Mouse (Mus musculus) liver, adult 2 months (tissue): ENCODE results near the gene Med27. TPM values are rescaled to one million over a fixed set of nuclear protein-coding genes. Genes with fewer than 3 reads are reported as not detected.

Experiments used
- DNase-seq: peaks from one replicate; pipeline ENCODE4 v3.0.0-alpha.2; 2011; ENCODE audit warnings: low read depth, low spot score; ENCODE audit errors: extremely low read depth
- H3K27ac ChIP-seq: fragments of 200-500 bp; replicated peaks from 2 replicates; pipeline ENCODE4 v1.5.1; 2012; ENCODE audit warnings: low read depth, mild to moderate bottlenecking, control low read depth, inconsistent platforms, low read length; ENCODE audit not compliant: insufficient read depth
- H3K27me3 ChIP-seq: fragments of 200-500 bp; 2 replicates; pipeline ENCODE4 v1.6.1; 2012; ENCODE audit warnings: mild to moderate bottlenecking, moderate library complexity, low read length, inconsistent platforms; ENCODE audit not compliant: control insufficient read depth, insufficient read depth
- H3K36me3 ChIP-seq: fragments of 200-500 bp; 2 replicates; pipeline ENCODE4 v1.6.1; 2012; ENCODE audit warnings: low read length, inconsistent platforms; ENCODE audit not compliant: control insufficient read depth, insufficient read depth
- H3K4me1 ChIP-seq: fragments of 200-500 bp; 2 replicates; pipeline ENCODE4 v1.6.1; 2011; ENCODE audit warnings: low read length; ENCODE audit not compliant: control insufficient read depth, insufficient read depth
- H3K4me3 ChIP-seq: fragments of 200-500 bp; 2 replicates; pipeline ENCODE4 v1.5.1; 2011; ENCODE audit warnings: low read depth, mild to moderate bottlenecking, control low read depth, low read length, moderate library complexity; ENCODE audit not compliant: insufficient read depth
- H3K79me2 ChIP-seq: fragments of 200-500 bp; 2 replicates; pipeline ENCODE4 v1.6.1; 2012; ENCODE audit warnings: inconsistent platforms, mild to moderate bottlenecking, low read length, moderate library complexity; ENCODE audit not compliant: control insufficient read depth, insufficient read depth
- H3K9ac ChIP-seq: fragments of 200-500 bp; 2 replicates; pipeline ENCODE4 v1.6.1; 2012; ENCODE audit warnings: low read depth, mild to moderate bottlenecking, control low read depth, inconsistent platforms, low read length
- CTCF ChIP-seq: fragments of 200-500 bp; IDR thresholded peaks from 2 replicates; pipeline ENCODE4 v1.5.1; 2011; ENCODE audit warnings: low read depth, low read length, control low read depth
- POLR2A ChIP-seq: fragments of 200-500 bp; IDR thresholded peaks from 2 replicates; pipeline ENCODE4 v1.6.1; 2011; ENCODE audit warnings: low read length, control low read depth; ENCODE audit not compliant: insufficient read depth; ENCODE audit errors: extremely low read depth
- WGBS: fragments of 180-500 bp; shearing (Covaris S2); methylation state at CpG from one replicate; pipeline ENCODE4 v1.1.7; 2018; 5-methylcytosine and 5-hydroxymethylcytosine counted together
- polyA plus RNA-seq: library from polyadenylated mRNA; depleted of rRNA; stranded (reverse); fragments of >200 nt; gene quantifications from 2 replicates; pipeline ENCODE4 v1.2.3, GENCODE M21; 2012
- total RNA-seq: library from RNA; depleted of rRNA; stranded (reverse); fragments of >200 nt; gene quantifications from 2 replicates; pipeline ENCODE4 v1.2.3, GENCODE M21; 2014

The Med27 gene
- total and polyA plus RNA-seq, 2 experiments = 5.7 to 13.2 TPM

DNA sequence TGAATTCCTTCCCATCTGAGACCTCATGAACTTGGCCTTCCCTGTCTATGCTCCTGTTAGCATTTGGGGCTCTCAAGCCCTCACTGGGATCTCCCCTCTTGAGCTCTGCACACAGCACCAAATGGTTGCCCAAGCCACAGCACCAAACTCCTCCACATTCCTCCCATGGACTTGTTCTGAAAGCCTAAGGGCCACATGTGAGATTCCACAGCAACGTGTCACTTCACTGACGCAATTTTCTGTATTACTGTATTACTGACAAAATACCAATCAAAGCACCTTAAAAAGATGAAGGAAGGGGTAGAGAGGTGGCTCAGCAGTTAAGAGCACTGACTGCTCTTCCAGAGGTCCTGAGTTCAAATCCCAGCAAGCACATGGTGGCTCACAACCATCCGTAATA lies 185.6 kb downstream of the Med27 start:
- no peaks in the 10 kb centered on the region for H3K27me3 ChIP-seq
- no peaks in the 10 kb centered on the region for H3K79me2 ChIP-seq
- no peaks in the 10 kb centered on the region for H3K4me1 ChIP-seq
- no peak for TF ChIP-seq CTCF
- no peak for TF ChIP-seq POLR2A
- no peak overlapping the region for H3K4me3 ChIP-seq
- H3K27ac ChIP-seq = no peak overlapping the region
- H3K9ac ChIP-seq = no peak overlapping the region
- WGBS = 95% methylated on average over 3 of the region's 3 CpGs
- no peak for DNase-seq
- no peaks in the 10 kb centered on the region for H3K36me3 ChIP-seq

DNA sequence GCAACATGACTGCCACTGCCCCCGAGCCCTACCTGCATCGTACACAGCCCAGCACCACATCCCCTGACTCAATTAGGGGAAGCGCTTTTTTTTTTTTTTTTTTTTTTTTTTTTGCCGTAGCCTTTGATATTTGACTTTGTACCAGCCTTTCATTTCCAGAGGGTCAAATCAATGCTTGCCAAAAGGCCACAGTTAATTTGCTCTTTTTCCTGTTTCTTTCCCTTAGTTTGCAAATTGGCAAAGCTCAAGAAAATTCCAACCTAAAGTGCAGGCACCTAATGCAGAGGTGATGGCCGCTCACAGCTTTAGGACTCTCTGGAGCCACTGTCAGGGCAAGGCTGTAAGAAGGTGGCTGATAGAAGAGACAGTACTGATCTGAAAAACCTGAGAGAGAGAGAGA lies 186.3 kb downstream of the Med27 start:
- Histone ChIP-seq H3K4me1 (no peaks in the 10 kb centered on the region), H3K79me2 (no peaks in the 10 kb centered on the region), H3K36me3 (no peaks in the 10 kb centered on the region), H3K9ac (no peak overlapping the region), H3K27me3 (no peaks in the 10 kb centered on the region), H3K27ac (no peak overlapping the region), H3K4me3 (no peak overlapping the region)
- DNase-seq = peak; percentile 28
- 49% methylated on average over 5 of the region's 5 CpGs for WGBS
- no peak for TF ChIP-seq POLR2A
- TF ChIP-seq CTCF = no peak

DNA sequence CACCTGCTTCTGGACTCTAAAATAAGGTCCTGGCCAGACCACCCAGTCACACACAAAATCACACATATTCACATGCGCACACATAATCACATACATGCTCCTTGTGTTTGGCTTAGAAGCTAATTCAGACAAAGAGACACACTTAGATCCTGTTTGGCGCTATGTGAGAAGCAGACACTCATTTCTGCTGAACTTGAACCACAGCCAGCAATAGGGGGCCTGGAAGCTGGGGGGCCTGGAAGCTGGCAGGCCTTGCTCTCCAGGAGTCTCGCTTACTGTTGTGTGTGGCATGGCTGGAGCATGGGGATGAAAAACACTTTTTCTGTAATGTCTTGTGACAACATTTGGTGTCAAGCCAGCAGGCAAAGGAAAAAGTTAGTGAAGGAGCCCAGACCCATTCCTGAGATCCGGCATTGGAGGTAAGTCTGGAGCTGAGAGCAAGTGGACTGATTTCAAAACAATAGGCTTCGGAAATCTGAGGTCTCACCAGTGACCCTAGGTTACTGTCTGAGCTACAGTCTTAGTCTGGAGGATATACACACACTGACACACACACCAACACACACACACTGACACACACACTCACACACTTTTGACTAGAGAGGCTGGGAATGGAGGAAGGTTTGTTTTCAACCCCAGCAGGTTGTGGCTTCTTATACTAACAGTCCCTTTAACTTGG lies 189.1 kb downstream of the Med27 start:
- no peaks in the 10 kb centered on the region for H3K36me3 ChIP-seq
- no peak for DNase-seq
- no peaks in the 10 kb centered on the region for H3K27me3 ChIP-seq
- H3K4me3 ChIP-seq = no peak overlapping the region
- WGBS = 81% methylated on average over 5 of the region's 5 CpGs
- no peaks in the 10 kb centered on the region for H3K79me2 ChIP-seq
- no peaks in the 10 kb centered on the region for H3K4me1 ChIP-seq
- TF ChIP-seq POLR2A = no peak
- no peak for TF ChIP-seq CTCF
- H3K27ac ChIP-seq = no peak overlapping the region
- no peak overlapping the region for H3K9ac ChIP-seq

DNA sequence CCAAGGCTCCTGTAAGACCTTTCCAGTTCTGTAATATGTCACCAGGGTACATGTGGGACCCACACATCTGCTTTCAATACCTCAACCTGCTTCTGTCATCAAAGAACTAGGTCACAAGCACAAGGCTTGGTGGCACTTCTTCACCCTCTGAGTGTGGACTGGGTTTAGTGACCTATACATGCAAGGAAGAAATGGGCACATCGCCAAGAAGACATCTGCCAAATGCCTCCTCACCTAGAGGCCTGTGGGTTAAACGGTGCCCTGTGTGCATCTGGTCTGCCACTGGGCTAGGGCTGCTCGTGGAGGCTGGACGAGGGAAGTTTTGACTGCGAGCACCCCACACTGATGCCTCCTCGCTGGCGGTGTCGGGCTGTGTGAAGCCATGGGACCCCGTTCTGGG lies 189.9 kb downstream of the Med27 start:
- H3K4me3 ChIP-seq = no peak overlapping the region
- no peak overlapping the region for H3K27ac ChIP-seq
- 90% methylated on average over 9 of the region's 9 CpGs for WGBS
- no peaks in the 10 kb centered on the region for H3K79me2 ChIP-seq
- no peaks in the 10 kb centered on the region for H3K4me1 ChIP-seq
- no peak for DNase-seq
- H3K36me3 ChIP-seq = no peaks in the 10 kb centered on the region
- H3K9ac ChIP-seq = no peak overlapping the region
- no peaks in the 10 kb centered on the region for H3K27me3 ChIP-seq
- TF ChIP-seq CTCF (no peak), POLR2A (no peak)

DNA sequence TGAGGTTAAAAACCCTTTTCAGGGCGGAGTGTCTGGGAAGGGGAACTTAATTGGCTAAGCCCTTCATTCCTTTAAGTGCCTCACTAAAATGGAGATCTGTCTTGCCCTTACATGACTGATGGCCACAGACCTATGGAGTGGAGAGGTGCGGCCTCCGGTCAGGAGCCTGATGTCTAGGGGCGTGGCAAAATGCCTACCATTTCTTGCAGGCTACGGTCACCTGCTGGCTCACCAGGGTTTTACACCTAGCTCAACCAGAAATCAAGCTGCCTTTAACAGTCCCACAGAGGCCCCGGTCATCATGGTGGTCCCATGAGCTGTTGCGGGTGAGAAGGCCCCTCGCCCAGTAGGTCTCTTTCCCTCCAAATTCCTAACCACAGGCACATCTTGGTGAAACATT lies 190.7 kb downstream of the Med27 start:
- WGBS = 75% methylated on average over 8 of the region's 8 CpGs
- Histone ChIP-seq H3K79me2 (no peaks in the 10 kb centered on the region), H3K4me3 (no peak overlapping the region), H3K9ac (no peak overlapping the region), H3K4me1 (no peaks in the 10 kb centered on the region), H3K36me3 (no peaks in the 10 kb centered on the region), H3K27me3 (no peaks in the 10 kb centered on the region), H3K27ac (no peak overlapping the region)
- no peak for DNase-seq
- TF ChIP-seq CTCF (no peak), POLR2A (no peak)

DNA sequence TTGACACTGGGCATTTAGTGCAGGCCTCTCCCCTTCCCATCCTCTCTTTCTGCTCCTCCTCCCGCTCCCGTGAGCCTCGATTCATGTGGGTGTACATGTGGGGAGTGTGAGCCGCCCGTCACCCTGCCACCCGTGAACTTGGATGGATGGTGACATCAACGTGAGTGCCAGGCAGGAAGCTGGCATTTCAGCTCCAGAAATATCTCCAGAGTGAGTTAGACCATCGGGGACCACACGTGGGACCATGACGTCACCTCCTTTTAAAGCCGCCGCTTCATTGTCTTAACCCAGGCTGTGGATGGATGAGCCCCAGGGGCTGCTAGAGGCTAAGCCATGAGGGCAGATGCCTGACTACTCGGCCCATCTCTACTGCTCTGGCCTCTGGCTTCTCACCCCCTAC lies 195.4 kb downstream of the Med27 start:
- H3K27me3 ChIP-seq = peaks cover 2% of the 10 kb centered on the region; the same call in 1 of the 2 replicates
- H3K4me1 ChIP-seq = no peaks in the 10 kb centered on the region
- TF ChIP-seq CTCF (no peak), POLR2A (no peak)
- no peak overlapping the region for H3K4me3 ChIP-seq
- no peak for DNase-seq
- no peaks in the 10 kb centered on the region for H3K79me2 ChIP-seq
- no peak overlapping the region for H3K9ac ChIP-seq
- H3K36me3 ChIP-seq = no peaks in the 10 kb centered on the region
- no peak overlapping the region for H3K27ac ChIP-seq
- WGBS = 78% methylated on average over 13 of the region's 13 CpGs
